Mouse (Mus musculus) liver, adult (tissue): ENCODE data around the gene Selenow.

Source experiments
- GATA4 ChIP-seq: IDR thresholded peaks from 2 replicates; pipeline ENCODE4 v1.6.1; 2014; ENCODE audit warnings: mild to moderate bottlenecking, low read length; ENCODE audit not compliant: insufficient replicate concordance

Gene Selenow

DNA sequence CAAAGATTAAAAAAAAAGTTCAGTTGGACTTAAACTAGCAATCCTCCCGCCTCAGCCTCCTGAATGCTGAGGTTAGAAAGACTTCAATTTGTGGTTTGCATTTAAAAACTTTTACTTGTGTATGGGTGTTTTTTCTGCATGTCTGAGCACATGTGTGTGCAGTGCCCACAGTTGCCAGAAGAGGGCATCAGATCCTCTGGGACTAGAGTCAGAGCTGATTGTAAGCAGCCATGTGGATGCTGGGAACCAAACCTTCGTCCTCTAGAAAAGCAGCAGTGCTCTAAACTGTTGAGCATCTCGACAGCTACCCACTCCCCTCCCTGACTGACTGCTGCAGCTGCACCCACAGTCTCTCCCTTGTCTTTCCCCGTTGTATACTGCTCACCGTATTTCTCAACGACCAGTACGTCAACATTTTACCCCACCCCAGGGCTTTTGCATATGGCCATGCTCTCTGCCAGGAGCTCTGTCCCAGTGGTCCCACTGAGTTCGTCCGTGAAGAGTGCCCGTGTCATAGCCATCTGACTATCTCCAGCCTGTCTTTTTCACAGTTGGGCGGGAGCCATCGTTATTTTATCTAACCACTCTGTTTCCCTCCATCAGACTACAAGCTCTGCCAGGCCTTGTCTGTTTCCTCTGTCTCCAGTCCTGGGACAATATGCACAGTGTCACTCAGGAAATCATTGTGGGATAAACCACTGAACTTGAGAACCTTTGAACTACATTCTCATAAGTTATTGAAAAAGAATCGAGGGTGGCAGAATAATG is 31.3 kb upstream of the Selenow start:
- TF ChIP-seq GATA4 = peak; percentile 70; the same call in 1 of the 2 replicates

DNA sequence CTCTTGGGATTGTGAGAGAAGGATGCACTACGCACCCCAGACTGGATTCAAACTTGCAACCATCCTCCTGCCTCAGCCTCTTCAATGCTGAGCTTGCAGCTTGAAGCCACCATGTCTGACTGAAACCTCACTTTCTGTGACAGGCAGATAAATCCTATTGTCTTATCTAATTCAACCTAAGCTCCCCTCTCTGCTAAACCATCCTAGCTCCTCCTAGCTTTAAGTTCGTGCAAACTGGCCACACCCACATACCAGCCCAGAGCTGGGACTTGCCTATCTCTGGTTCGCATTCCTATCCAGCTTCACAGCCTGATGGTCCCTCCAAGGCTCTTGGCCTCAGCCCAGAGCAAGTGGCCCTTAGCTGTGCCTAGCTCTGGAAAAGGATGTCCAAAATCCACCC is 30.2 kb upstream of the Selenow start:
- TF ChIP-seq GATA4 = no peak

GRCm38 (mm10) chr7:15950008-15950407 is 27.8 kb upstream of the Selenow start:
- TF ChIP-seq GATA4 = no peak

GRCm38 (mm10) chr7:15949216-15949790 is 27.1 kb upstream of the Selenow start:
- no peak for TF ChIP-seq GATA4

GRCm38 (mm10) chr7:15948381-15948941 is 26.3 kb upstream of the Selenow start:
- TF ChIP-seq GATA4 = no peak

DNA sequence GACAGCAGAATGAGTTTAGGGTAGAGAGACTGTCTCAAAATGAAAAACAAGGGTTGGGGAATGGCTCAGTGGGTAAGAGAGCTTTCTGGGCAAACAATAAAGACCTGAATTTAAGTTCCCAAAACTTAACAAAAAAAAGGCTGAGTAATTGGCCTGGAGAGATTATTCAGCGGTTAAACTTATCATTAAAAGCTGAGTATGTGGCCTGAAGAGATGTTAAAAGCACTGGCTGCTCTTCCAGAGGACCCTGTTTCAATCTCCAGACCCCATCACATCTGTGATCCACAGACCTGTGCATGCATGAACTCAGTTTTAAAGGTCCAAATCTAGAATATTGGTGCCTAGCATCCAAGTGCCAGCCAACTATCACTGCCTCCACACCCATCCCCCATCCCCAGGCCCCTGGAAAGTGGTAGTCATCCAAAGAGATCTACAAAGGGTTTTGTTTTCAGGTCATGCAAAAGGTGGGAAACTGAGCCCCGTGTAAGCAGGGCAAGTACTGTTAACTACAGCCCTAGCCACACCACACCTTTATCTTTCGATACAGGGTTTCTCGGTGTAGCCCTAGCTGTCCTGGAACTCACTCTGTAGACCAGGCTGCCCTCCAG is 25.6 kb upstream of the Selenow start:
- no peak for TF ChIP-seq GATA4

GRCm38 (mm10) chr7:15945721-15946536 is 23.7 kb upstream of the Selenow start, which contains the start of gene Nop53:
TSS of gene Nop53 (minus strand) at chr7:15946074.
- no peak for TF ChIP-seq GATA4

DNA sequence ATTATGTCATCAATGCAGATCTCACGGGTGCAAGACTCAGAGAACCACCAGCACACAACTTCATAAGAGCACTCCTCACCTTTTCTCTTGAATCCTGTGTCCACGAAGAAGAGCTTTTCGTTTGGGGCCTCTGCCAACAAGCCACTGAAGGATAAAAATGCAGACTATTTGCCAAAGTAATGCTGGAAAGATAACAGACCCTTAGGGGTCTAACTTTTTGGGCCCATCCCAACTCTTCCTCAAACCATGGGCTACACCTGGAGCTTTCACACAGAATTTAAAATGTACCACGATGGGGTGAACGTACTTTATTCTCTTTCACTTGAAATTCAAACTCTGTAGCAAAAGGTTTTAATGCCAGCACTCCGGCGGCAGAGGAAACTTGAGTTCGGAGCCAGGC is 23.0 kb upstream of the Selenow start:
- no peak for TF ChIP-seq GATA4

GRCm38 (mm10) chr7:15944311-15944710 is 22.1 kb upstream of the Selenow start:
- TF ChIP-seq GATA4 = no peak

GRCm38 (mm10) chr7:15938621-15939020 is 16.4 kb upstream of the Selenow start:
- TF ChIP-seq GATA4 = no peak

GRCm38 (mm10) chr7:15937491-15937890 is 15.3 kb upstream of the Selenow start:
- no peak for TF ChIP-seq GATA4

DNA sequence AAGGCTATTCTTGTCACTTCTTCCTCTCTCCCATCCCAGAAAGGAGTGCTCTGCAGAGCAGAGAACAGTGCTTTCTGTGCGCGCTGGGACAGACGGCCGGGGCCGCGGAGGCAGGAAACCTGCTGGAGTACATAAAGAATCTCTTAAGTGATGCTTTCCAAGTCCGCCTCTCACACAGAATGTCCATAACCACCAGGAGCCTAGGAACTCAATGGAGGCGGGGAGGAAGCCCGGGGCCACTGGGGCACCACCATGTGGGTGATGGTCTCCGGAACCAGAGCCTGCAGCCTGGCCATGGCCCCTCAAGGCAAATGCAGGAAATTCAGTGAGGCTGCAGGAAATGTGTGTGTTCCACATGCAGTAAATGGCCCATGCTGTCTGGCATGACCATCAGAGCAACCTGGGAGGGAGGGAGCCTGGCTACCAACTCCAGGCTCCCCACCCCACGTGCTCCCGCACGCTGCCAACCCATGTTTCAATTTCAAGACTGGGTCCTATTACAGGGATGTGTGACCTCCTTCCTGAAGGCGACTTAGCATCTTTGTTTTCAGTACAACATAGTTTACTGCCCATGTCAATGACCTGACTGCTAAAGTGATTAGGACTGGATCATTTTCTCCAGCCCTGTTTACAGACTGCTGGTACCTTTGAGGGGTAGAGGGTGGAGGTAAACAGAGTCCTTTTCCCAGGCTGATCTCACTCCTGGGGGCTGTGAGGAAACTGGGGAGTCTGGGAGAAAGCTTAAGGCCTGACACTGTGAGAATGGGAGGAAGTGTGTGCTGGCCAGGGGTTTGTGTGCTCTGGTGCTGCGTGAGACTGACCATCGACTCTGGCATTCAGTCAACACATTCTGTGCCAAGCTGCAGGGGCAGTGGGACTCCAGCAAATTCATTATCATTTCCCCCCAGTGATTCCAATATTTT is 11.5 kb upstream of the Selenow start:
- TF ChIP-seq GATA4 = no peak

- no peak for TF ChIP-seq GATA4
Measured at GRCm38 (mm10) chr7:15931635-15932034, 9.4 kb upstream of the Selenow start.

GRCm38 (mm10) chr7:15930543-15930942 is 8.3 kb upstream of the Selenow start:
- TF ChIP-seq GATA4 = no peak
